Mouse (Mus musculus) leukemia stem cell, adult 10-12 weeks (primary cell): ENCODE results near the gene Ruvbl1. TPM values are rescaled to one million over a fixed set of nuclear protein-coding genes. Genes with fewer than 3 reads are reported as not detected.

ENCODE experiments used
- polyA plus RNA-seq: library from polyadenylated mRNA; stranded (reverse); fragments of >175 nt; gene quantifications from 2 replicates; pipeline ENCODE4 v1.2.3, GENCODE M21; 2012; ENCODE audit warnings: low replicate concordance

Gene Ruvbl1
- polyA plus RNA-seq = 8.9 and 35.9 TPM in 2 replicates

DNA sequence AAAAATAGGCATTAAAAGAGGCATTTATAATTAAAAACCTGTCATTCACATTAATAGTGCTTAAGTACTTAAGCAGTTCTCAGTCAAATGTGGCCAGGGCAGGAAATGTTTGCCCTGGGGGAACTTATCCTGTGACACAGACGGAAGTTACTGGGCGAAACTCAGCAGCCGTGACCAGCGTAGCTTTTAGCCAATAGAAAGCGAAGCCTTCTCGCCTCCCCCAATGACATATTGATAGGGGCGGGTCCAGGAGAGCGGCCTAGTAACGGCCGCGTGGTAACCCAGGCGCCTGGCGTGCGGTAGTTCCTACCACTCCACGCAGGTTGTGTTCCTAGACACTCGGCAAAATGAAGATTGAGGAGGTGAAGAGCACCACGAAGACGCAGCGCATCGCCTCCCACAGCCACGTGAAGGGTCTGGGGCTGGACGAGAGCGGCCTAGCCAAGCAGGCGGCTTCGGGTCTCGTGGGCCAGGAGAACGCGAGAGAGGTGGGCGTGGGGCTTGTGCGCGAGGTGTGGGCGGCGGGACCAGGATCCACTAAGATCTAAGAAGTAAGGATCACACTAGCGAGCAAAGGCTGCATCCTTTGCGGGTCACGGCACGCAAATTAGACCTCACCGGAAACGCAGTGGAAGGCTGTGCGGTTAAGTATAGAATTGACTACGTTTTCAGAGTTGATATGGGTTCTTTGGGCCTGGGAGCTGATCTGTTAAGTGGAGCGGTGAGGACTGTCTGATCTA lies at the start of gene Ruvbl1:
TSS of gene Ruvbl1 (plus strand) at position 229 of the 740 bp plus-strand sequence.

GRCm38 (mm10) chr6:88446063-88447002 lies 18.9 kb upstream of the Ruvbl1 start, which contains the start of gene Eefsec:
Eefsec (minus strand) TSS chr6:88446539.

GRCm38 (mm10) chr6:88518404-88519263 lies 53.4 kb downstream of the Ruvbl1 start, which contains the start of gene Sec61a1:
Sec61a1 (minus strand) TSS chr6:88518905.

Other genes starting within 250 kb of the Ruvbl1 start
- gene Dnajb8, start 243.1 kb upstream of the Ruvbl1 start, polyA plus RNA-seq = not detected in 2 replicates
- gene Eefsec, start 18.9 kb upstream of the Ruvbl1 start, polyA plus RNA-seq = 19.8 and 21.5 TPM in 2 replicates
- 54.2 and 175 TPM in 2 replicates for gene Sec61a1, start 53.5 kb downstream of the Ruvbl1 start, polyA plus RNA-seq
- gene Kbtbd12, start 172.5 kb downstream of the Ruvbl1 start, polyA plus RNA-seq = not detected in 2 replicates